Mouse (Mus musculus): Measurements from ENCODE around the gene Lpar1. TPM values are rescaled to one million over a fixed set of nuclear protein-coding genes. Genes with fewer than 3 reads are reported as not detected.

The Lpar1 gene
- 20.2 and 20.6 TPM in 2 replicates for polyA plus RNA-seq (2015; fragmentation: Nextera tagmentation; extraction: Ambion mirVana)

- peak; percentile 47 for ATAC-seq (replicated peaks; ENCODE audit: extremely low read depth, insufficient read depth, low FRiP score)
- Histone ChIP-seq H3K27ac (ENCODE audit: low read length) (peak within 1 kb of the TSS; percentile 75), H3K36me3 (ENCODE audit: control insufficient read depth, insufficient read depth) (no peaks in the 10 kb centered on the region)
Measured at GRCm38 (mm10) chr4:58553631-58554358, at the start of gene Lpar1. TSS of gene Lpar1 (minus strand) at chr4:58553898.

DNA sequence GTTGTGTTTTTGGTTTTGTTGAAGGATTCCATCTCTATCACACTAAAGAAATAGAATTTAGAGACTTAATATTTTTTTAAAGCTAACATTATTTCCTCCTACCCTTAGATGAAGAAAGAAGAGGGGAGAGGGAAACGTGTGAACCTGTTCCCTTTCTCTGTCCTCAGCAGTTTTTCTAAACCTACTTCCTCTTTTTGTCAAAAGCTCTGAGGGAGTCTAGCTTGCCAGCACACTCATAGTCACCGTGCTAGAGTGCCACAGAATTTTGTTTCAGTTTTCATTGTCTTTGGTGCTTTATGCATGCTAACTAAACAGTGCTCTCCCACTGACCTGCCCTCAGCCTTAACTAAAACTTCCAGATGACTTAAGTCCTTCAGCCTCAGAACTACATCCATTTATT, 32.2 kb upstream of the Lpar1 start:
- 33% methylated on average over 2 of the region's 2 CpGs for WGBS
- Histone ChIP-seq H3K27ac (ENCODE audit: low read length) (no peak overlapping the region), H3K9me3 (replicated peaks; ENCODE audit: control insufficient read depth, low read length) (no peaks in the 10 kb centered on the region), H3K27me3 (ENCODE audit: control insufficient read depth, insufficient read depth, low read length) (no peaks in the 10 kb centered on the region), H3K4me1 (ENCODE audit: control insufficient read depth, insufficient read depth, low read length) (no peaks in the 10 kb centered on the region), H3K4me2 (ENCODE audit: low read depth, low read length) (no peak overlapping the region), H3K9ac (ENCODE audit: low read length) (no peak overlapping the region), H3K36me3 (ENCODE audit: control insufficient read depth, insufficient read depth) (no peaks in the 10 kb centered on the region), H3K4me3 (ENCODE audit: low read length) (no peak overlapping the region)
- ATAC-seq (replicated peaks; ENCODE audit: extremely low read depth, insufficient read depth, low FRiP score), result no peak

More at GRCm38 (mm10) chr4:58553631-58554358, at the start of gene Lpar1:
- Histone ChIP-seq H3K27me3 (ENCODE audit: control insufficient read depth, insufficient read depth, low read length) (no peaks in the 10 kb centered on the region), H3K4me1 (ENCODE audit: control insufficient read depth, insufficient read depth, low read length) (peaks cover 7% of the 10 kb centered on the region), H3K9ac (ENCODE audit: low read length) (peak within 1 kb of the TSS; percentile 82), H3K4me3 (ENCODE audit: low read length) (peak within 1 kb of the TSS; percentile 78), H3K9me3 (replicated peaks; ENCODE audit: control insufficient read depth, low read length) (no peaks in the 10 kb centered on the region), H3K4me2 (ENCODE audit: low read depth, low read length) (peak within 1 kb of the TSS; percentile 99)
- 11% methylated on average over 19 of the region's 19 CpGs for WGBS

DNA sequence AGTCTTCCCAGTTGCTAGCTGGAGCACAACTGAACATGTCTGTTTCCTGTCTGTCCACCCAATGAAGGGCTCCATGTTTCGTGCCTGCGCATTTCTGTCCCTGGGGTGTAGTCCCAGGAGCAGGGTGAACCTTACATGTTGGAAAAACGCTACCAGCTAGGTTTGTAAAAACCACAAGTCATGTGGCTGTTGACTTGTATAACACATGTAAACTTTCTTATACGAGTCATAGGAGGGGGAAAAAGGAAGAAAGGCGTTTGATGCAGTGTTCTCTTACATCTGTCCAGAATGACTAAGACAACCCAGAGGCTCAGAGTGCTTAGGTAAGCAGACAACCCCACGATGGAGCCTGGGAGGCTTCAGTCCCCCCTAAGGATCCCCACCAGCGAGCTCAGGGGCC, 27.5 kb upstream of the Lpar1 start:
- H3K4me1 ChIP-seq (ENCODE audit: control insufficient read depth, insufficient read depth, low read length), result peaks cover 3% of the 10 kb centered on the region; the same call in 1 of the 2 replicates
- H3K4me3 ChIP-seq (ENCODE audit: low read length), result no peak overlapping the region
- no peaks in the 10 kb centered on the region for H3K27me3 ChIP-seq (ENCODE audit: control insufficient read depth, insufficient read depth, low read length)
- no peaks in the 10 kb centered on the region for H3K36me3 ChIP-seq (ENCODE audit: control insufficient read depth, insufficient read depth)
- WGBS, result 75% methylated on average over 7 of the region's 7 CpGs
- H3K9ac ChIP-seq (ENCODE audit: low read length), result no peak overlapping the region
- ATAC-seq (replicated peaks; ENCODE audit: extremely low read depth, insufficient read depth, low FRiP score), result no peak
- no peak overlapping the region for H3K4me2 ChIP-seq (ENCODE audit: low read depth, low read length)
- H3K9me3 ChIP-seq (replicated peaks; ENCODE audit: control insufficient read depth, low read length), result no peaks in the 10 kb centered on the region
- no peak overlapping the region for H3K27ac ChIP-seq (ENCODE audit: low read length)

- Histone ChIP-seq H3K9me3 (replicated peaks; ENCODE audit: control insufficient read depth, low read length) (no peaks in the 10 kb centered on the region), H3K4me3 (ENCODE audit: low read length) (no peak overlapping the region), H3K4me2 (ENCODE audit: low read depth, low read length) (no peak overlapping the region), H3K36me3 (ENCODE audit: control insufficient read depth, insufficient read depth) (no peaks in the 10 kb centered on the region), H3K27me3 (ENCODE audit: control insufficient read depth, insufficient read depth, low read length) (no peaks in the 10 kb centered on the region), H3K9ac (ENCODE audit: low read length) (no peak overlapping the region), H3K27ac (ENCODE audit: low read length) (no peak overlapping the region), H3K4me1 (ENCODE audit: control insufficient read depth, insufficient read depth, low read length) (peaks cover 3% of the 10 kb centered on the region; the same call in 1 of the 2 replicates)
- 79% methylated on average over 5 of the region's 5 CpGs for WGBS
- no peak for ATAC-seq (replicated peaks; ENCODE audit: extremely low read depth, insufficient read depth, low FRiP score)
Measured at GRCm38 (mm10) chr4:58580516-58580915, 26.8 kb upstream of the Lpar1 start.

- Histone ChIP-seq H3K4me1 (ENCODE audit: control insufficient read depth, insufficient read depth, low read length) (peaks cover 3% of the 10 kb centered on the region; the same call in 1 of the 2 replicates), H3K36me3 (ENCODE audit: control insufficient read depth, insufficient read depth) (no peaks in the 10 kb centered on the region)
- WGBS, result 73% methylated on average over 10 of the region's 10 CpGs
Measured at GRCm38 (mm10) chr4:58580098-58580497, 26.4 kb upstream of the Lpar1 start.

GRCm38 (mm10) chr4:58578488-58578887, 24.8 kb upstream of the Lpar1 start:
- no peak overlapping the region for H3K27ac ChIP-seq (ENCODE audit: low read length)
- H3K4me2 ChIP-seq (ENCODE audit: low read depth, low read length), result no peak overlapping the region
- no peaks in the 10 kb centered on the region for H3K27me3 ChIP-seq (ENCODE audit: control insufficient read depth, insufficient read depth, low read length)
- ATAC-seq (replicated peaks; ENCODE audit: extremely low read depth, insufficient read depth, low FRiP score), result peak; percentile 80
- H3K36me3 ChIP-seq (ENCODE audit: control insufficient read depth, insufficient read depth), result no peaks in the 10 kb centered on the region
- 27% methylated on average over 2 of the region's 2 CpGs for WGBS
- no peak overlapping the region for H3K9ac ChIP-seq (ENCODE audit: low read length)
- no peak overlapping the region for H3K4me3 ChIP-seq (ENCODE audit: low read length)
- H3K4me1 ChIP-seq (ENCODE audit: control insufficient read depth, insufficient read depth, low read length), result peaks cover 3% of the 10 kb centered on the region; the same call in 1 of the 2 replicates
- H3K9me3 ChIP-seq (replicated peaks; ENCODE audit: control insufficient read depth, low read length), result no peaks in the 10 kb centered on the region

More at GRCm38 (mm10) chr4:58580098-58580497, 26.4 kb upstream of the Lpar1 start:
- Histone ChIP-seq H3K4me2 (ENCODE audit: low read depth, low read length) (no peak overlapping the region), H3K27me3 (ENCODE audit: control insufficient read depth, insufficient read depth, low read length) (no peaks in the 10 kb centered on the region), H3K27ac (ENCODE audit: low read length) (no peak overlapping the region), H3K9me3 (replicated peaks; ENCODE audit: control insufficient read depth, low read length) (no peaks in the 10 kb centered on the region), H3K9ac (ENCODE audit: low read length) (no peak overlapping the region), H3K4me3 (ENCODE audit: low read length) (no peak overlapping the region)
- ATAC-seq (replicated peaks; ENCODE audit: extremely low read depth, insufficient read depth, low FRiP score), result no peak

DNA sequence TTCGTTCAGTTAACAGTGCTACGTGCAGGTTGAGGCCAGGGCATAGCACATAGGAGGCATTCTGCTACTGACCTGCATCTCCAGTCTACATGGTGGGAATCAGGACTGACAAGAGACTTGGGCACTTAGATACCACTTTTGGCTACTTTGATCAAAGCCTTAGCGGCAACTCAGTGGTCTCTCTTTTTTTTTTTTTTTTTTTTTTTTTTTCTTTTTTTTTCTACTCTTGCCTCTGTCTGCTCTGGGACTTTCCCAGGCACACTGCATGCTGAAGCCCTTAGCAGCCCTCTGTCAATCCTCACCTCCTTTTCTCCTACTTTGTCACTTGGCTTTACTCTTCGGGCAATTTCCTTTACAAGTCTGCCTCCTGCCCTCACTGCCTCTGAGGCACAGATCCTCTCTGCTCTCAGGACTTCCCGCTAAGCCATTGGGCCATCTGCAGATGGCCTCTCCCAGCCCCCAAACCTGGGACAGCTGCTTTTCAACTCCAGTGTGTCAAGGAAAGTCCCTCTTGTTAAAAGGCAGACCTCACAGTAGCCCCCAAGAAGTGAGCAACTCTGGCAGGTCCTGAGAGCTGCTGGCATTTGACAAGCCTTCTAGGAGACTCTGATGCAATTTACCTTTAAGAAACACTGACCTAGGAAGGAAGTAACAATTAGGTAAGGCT, 23.8 kb upstream of the Lpar1 start:
- H3K27ac ChIP-seq (ENCODE audit: low read length), result peak overlapping the region; percentile 48

DNA sequence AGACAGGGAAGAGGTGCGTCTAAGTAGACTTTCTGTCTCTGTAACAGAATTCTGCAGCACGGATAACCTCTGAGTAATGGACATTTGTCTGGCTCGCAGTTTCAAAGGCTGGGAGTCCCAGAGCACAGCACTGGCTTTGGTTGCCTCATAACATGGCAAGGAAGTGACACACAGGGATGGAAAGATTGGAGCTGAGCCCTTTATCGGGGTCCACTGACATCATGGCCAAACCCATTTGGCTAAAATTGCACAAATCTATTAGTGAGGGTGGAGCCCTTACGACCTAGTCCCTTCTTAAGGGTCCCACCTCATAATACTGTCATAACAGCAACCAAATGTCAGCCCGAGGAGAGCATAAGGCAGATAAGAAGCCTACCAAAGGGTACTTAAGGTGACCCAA, 22.1 kb upstream of the Lpar1 start:
- no peak overlapping the region for H3K27ac ChIP-seq (ENCODE audit: low read length)
- no peaks in the 10 kb centered on the region for H3K9me3 ChIP-seq (replicated peaks; ENCODE audit: control insufficient read depth, low read length)
- no peaks in the 10 kb centered on the region for H3K27me3 ChIP-seq (ENCODE audit: control insufficient read depth, insufficient read depth, low read length)
- H3K4me1 ChIP-seq (ENCODE audit: control insufficient read depth, insufficient read depth, low read length), result peaks cover 3% of the 10 kb centered on the region; the same call in 1 of the 2 replicates
- 79% methylated on average over 6 of the region's 6 CpGs for WGBS
- no peak overlapping the region for H3K4me3 ChIP-seq (ENCODE audit: low read length)
- H3K4me2 ChIP-seq (ENCODE audit: low read depth, low read length), result no peak overlapping the region
- ATAC-seq (replicated peaks; ENCODE audit: extremely low read depth, insufficient read depth, low FRiP score), result no peak
- H3K9ac ChIP-seq (ENCODE audit: low read length), result no peak overlapping the region
- no peaks in the 10 kb centered on the region for H3K36me3 ChIP-seq (ENCODE audit: control insufficient read depth, insufficient read depth)

More for the DNA sequence above, 23.8 kb upstream of the Lpar1 start:
- no peaks in the 10 kb centered on the region for H3K27me3 ChIP-seq (ENCODE audit: control insufficient read depth, insufficient read depth, low read length)
- H3K4me1 ChIP-seq (ENCODE audit: control insufficient read depth, insufficient read depth, low read length), result peaks cover 3% of the 10 kb centered on the region; the same call in 1 of the 2 replicates
- H3K4me2 ChIP-seq (ENCODE audit: low read depth, low read length), result no peak overlapping the region
- H3K36me3 ChIP-seq (ENCODE audit: control insufficient read depth, insufficient read depth), result no peaks in the 10 kb centered on the region
- no peak for ATAC-seq (replicated peaks; ENCODE audit: extremely low read depth, insufficient read depth, low FRiP score)
- H3K4me3 ChIP-seq (ENCODE audit: low read length), result no peak overlapping the region
- 45% methylated on average over 5 of the region's 5 CpGs for WGBS
- no peak overlapping the region for H3K9ac ChIP-seq (ENCODE audit: low read length)
- H3K9me3 ChIP-seq (replicated peaks; ENCODE audit: control insufficient read depth, low read length), result no peaks in the 10 kb centered on the region

DNA sequence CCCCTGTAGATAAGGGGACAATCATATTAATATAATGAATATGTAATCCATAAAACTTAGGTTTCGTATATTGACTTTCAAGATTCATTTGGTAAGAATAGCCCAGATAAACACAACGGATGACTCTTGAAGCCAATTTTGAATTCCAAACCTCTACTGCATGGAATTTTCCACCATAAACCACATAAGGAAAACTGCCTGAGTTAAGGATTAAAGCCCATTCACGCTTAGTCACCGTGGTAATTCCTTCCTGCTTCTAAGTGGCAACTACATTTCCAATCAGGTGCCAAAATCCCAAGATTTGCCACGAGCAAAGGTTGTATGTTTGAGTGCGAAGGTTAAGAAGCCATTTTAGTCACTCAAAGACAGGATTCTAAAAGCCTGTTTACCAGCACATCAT, 20.3 kb upstream of the Lpar1 start:
- Histone ChIP-seq H3K4me2 (ENCODE audit: low read depth, low read length) (no peak overlapping the region), H3K4me1 (ENCODE audit: control insufficient read depth, insufficient read depth, low read length) (peaks cover 3% of the 10 kb centered on the region; the same call in 1 of the 2 replicates), H3K36me3 (ENCODE audit: control insufficient read depth, insufficient read depth) (no peaks in the 10 kb centered on the region), H3K9ac (ENCODE audit: low read length) (no peak overlapping the region), H3K4me3 (ENCODE audit: low read length) (no peak overlapping the region), H3K27ac (ENCODE audit: low read length) (no peak overlapping the region), H3K27me3 (ENCODE audit: control insufficient read depth, insufficient read depth, low read length) (no peaks in the 10 kb centered on the region), H3K9me3 (replicated peaks; ENCODE audit: control insufficient read depth, low read length) (no peaks in the 10 kb centered on the region)
- ATAC-seq (replicated peaks; ENCODE audit: extremely low read depth, insufficient read depth, low FRiP score), result no peak
- WGBS, result 72% methylated on average over 6 of the region's 6 CpGs
